Mouse (Mus musculus) right cerebral cortex, adult 18-20 months (tissue): Measurements from ENCODE around the gene Lrfn2.

ENCODE experiments used
- DNase-seq: peaks from one replicate; pipeline ENCODE4 v3.0.0; 2022; ENCODE audit warnings: mixed read lengths

The Lrfn2 gene

GRCm38 (mm10) chr17:48968304-48968703 lies 36.1 kb downstream of the Lrfn2 start:
- peak; percentile 36 for DNase-seq

DNA sequence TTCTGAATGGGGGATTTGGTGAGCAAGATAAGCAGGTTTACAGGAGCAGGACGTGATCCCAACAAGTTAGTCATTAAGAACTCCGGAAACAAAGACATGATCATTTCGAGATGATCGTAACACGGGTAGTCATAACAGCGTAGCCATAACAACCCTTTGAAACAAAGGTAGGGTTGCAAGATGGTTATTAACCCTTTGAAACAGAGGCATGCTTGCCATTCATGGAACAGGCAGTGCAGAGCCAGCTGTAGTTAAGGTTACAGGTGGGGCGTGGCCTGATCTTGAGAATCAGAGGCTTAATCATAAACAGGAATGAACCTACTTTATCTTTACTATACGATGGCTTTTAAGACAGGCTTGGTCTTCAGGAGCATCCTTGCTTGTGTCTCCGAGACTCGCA lies 39.1 kb downstream of the Lrfn2 start:
- DNase-seq: no peak

GRCm38 (mm10) chr17:48972866-48973265 lies 40.7 kb downstream of the Lrfn2 start:
- no peak for DNase-seq

- no peak for DNase-seq
Observed at GRCm38 (mm10) chr17:48973394-48973793, 41.2 kb downstream of the Lrfn2 start.

- DNase-seq: no peak
Observed at GRCm38 (mm10) chr17:48975055-48975454, 42.9 kb downstream of the Lrfn2 start.

DNA sequence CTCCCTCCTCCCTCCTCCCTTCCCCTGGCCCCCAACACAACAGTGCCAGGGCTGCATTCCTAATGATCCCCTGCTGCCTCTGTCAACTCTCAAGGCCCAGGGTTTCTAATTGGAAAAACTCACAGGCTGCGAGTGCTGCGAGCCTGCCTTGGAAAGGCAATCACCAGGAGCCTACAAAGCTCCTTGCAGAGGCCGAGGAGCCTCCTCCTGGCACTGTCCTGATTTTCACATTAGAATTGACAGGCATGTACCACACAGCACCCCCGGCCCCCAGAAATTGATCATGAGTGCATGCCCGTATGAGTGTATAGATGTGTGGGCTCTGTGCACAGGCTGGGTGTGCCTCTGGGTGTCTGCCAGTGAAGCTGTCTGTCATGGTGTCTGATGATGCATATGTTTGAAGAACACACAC lies 44.4 kb downstream of the Lrfn2 start:
- peak; percentile 79 for DNase-seq

- DNase-seq: no peak
Observed at GRCm38 (mm10) chr17:48995256-48995993, 63.2 kb downstream of the Lrfn2 start.

DNA sequence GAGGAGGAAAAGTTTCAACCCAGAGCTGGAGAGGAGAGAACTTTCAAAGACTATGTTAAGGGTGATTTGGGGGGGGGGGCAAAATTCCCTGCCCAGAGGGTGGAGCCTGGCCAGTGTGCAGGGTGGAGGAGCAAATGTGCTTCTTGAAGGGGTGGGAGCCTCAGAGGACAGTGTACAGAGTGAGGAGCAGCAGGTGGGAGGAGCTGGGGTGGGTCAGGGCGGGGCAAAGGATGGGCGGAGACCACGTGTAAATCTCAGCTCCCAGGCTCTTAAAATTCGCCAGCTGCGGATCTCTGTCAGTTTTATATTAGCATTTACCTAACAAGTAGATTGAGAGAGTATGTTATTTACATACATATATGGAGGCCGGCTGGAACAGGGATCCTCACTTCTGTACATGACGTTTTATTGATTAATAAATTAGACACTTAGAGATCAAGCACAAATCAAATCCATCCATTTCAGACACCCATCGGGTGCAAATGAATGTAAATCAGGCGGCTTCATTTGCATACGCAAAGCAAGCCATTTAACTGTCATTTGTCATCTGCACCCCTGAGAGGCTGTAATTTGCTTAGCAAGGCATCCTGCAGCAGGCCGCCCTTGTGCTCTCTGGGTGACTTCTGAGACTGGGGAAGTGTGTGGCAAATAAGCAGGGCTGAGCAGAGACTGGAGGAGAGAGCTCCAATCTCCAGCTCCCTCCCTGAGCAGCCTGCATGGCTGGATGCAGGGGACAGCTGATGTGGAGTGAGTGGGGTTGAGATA lies 67.5 kb downstream of the Lrfn2 start:
- DNase-seq: no peak

DNA sequence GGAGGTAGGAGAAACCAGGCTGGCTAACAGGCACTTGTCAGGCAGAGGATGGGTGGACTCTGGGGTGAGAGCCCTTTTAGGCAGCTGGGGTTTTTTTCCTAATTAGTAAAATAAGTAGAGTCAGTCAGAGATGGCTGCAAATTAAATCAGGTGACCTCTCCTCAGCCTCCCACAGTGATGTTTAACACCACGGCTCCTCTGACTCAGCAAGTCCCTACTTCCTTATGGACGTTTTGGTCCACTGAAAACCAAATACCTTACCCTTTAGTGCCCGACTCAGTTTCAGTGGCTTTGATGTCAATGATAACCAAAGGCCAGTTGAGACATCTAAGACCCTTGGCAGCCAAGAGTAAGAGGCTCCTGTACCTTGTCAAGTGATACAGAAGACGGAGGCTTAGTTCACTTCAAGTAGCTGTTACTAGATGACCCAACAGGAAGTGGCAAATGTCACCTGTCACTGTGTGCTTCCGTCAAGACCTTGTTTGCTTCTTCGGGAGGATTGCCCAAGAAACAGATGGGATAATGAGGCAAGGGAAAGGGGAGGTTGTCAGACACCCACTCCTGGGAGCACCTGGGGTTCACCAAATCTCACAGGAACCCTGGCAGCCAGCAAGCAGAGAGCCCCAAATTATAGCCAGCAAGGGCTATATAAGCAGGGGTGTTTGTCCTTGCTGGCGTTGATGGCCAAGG lies 77.3 kb downstream of the Lrfn2 start:
- DNase-seq: no peak

DNA sequence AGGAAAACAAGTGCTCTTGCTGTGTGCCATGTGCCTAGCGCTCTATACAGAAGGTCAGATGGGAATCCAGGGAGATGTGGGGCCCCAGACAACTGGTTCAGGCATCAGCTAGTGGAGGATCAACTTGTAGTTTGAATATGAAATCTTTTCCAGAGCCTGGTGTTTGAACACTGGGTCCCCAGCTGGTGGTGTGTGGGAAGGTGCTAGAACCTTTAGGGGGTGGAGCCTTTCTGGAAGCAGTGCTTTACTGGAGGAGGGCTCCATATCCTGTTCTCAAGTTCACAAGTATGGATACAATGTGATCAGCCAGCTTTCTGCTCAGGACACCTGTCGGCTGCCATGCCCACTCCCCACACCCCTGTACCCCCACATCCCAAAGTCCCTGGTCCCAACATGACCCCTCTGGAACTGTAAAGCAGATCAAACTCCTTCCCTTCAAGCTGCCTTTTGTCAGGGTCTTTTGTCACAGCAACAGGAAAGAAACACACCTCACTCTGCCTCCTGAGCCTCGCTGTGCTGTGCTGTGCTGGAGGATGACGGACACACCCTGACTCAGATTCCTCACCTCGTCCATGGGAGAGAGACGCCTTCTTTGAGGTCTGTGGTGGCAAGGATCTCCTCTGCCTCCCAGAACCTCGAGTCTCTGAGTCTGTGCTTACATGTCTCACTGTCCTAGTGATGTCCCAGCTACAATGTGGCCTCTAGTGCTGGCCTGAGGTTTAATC lies 81.9 kb downstream of the Lrfn2 start:
- DNase-seq: peak; percentile 85

GRCm38 (mm10) chr17:49015368-49015767 lies 83.2 kb downstream of the Lrfn2 start:
- DNase-seq: peak; percentile 49

DNA sequence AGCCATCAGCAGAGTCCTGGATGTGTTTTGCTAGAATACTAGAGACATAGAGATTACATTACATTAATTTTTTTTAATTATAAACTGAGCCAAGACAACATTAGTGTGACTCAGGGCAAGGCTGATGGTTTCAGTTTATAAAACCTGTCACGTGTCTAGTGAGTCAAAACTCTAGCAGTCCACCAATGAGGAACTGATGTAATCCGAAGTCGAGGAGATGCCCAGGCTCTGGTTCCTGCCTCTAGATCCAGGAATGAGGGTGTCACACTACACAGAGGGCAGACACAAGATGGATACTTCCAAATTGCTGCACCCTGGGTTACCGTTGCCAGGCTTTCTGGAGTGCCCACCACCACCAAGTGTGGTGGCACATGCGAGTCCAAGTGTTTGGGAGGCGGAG lies 84.0 kb downstream of the Lrfn2 start:
- no peak for DNase-seq

DNA sequence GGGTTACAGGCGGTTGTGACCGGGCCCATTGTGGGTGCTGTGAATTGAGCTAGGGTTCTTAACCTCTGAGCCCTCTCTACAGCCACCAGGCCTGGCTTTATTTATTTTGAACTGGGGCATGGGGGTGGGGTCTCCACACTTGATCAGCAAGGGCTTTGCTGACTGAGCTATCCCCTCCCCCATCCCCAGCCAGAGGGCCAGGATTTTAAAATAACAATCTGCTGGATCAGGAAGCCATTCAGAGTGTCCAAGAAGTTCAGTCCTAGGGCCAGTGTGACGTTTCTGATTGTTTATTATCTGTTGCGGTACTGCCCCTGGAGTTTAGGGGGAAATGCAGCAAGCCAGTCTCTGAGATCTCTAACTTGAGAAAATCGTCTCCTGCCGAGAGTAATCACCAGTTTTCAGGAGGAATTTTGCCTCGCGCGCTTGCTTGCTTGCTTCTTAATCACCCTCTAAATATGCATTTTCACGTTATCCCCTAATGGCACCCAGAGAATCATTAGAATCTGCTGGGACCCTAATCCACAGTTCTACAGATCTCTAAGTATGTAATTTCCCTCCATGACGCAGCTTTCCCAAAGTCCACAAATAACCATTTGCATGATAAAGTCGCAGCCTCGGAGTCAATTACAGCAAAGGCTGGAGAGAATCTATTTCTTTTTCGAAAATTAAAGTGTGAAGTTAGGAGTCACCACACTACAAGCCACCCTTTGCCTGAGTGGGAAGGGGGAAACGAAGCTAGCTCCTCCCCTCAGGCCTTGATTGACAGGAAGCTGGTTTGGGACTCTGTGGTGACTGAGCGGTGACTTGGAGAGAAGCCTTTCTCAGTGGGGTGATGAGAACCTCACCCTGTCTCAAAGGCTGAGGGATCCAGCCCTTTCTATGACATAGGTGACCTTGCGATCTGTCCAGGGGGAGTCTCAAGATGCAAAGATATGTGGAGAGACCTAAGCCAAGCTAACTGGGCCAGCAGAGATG lies 85.5 kb downstream of the Lrfn2 start:
- DNase-seq: no peak

DNA sequence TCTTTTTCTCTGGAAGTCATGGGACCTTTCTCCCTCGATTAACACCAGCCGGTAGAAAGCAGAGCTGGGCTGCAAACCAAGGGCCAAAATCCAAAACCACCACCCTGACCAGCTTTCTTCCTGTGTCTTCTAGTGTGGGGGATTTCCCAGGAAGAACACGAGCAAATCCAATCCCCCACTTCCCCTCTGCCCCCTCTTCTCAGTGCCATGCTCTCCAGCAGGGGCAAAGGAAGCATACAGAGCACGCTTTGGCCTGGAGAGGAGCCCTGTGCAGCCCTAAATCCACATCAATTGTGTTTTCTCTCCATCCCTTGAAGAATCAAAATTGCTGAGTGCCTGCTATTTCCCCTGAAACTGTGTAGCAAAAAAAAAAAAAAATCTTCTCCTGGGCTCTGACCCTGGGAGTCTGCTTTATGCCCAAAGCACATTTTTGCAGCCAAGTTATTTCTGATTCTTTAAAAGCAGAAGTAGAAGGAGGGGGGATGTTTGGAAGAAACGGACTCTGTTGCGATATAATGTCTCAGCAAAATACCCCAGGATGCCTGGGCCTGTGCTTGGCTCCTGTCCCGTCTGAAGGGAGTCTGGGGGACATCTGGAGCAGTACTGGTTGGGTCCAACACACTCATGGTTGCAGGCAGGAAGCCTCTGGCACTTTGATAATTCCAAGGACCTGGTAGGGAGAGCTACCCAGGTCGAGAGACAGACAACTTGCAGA lies 86.8 kb downstream of the Lrfn2 start:
- no peak for DNase-seq

DNA sequence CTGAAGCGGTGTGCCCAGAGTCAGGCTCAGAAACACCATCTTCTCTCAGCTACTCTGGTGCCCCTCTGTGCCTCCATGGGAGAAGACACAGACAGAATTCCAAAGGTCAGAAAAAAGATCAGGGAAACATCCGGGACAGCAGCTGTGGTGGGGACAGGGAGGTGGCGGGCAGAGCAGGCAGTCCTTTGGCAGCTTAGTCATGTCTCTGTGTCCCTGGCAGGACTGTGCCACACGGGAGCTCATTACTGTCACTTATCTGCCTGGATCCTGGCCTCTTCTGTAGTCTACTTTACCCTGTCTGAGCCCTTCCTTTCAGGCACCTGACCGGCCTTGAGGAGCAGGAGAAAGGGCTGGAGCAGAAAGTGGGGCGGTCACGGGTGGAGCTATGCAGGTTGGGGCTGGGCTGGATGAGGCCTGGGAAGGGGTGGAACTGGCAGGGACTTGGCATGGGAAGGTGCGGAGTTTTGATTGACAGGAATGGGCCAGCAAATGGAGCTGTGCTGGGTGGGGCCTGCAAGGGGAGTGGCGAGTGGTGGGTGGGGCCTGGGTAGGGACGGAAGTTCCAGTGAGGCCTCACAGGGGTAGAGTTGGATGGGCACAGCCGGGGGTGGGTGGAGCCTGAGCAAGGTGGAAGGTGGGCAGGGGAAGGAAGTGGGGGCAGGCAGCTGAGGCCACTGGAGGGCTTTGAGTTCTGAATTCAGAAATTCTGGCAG lies 97.5 kb downstream of the Lrfn2 start:
- DNase-seq: peak; percentile 68

DNA sequence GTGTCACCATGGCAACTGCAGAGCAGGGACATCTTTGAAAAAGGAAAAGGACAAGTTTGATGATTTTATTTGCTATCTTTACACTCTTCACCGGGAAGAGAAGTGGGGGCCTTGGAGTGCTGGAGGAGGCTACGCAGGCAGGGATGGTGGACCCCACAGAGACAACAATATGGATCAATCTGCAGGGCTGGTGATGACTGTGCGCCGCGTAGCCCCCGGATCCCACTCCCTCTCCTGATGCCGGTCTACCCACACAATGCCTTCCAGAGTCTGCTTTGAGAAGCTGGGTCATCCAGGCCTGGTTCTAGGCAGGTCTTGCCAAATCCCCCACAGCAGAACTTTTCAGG lies 98.1 kb downstream of the Lrfn2 start:
- peak; percentile 51 for DNase-seq

GRCm38 (mm10) chr17:49030841-49031240 lies 98.7 kb downstream of the Lrfn2 start:
- DNase-seq: no peak

DNA sequence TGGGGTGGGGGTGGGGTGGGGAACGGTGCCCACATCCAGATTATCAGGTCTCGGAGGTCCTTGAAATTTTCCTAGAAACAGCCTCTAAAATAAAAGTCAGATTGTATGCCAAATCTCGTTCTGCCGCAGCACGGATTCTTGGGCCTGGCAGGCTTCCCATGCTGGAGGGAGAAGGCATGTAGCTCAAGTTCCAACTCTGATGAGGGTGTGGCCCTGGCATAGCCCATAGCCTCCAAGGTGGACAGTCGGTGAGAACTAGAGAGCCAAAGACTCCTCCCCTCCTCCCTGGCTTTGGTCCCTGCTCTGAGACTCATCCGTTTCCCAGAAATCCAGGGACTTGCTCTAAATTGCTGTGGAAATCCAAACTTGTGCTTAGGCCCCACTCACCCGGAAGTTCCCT lies 99.6 kb downstream of the Lrfn2 start:
- DNase-seq: peak; percentile 26

- no peak for DNase-seq
Observed at GRCm38 (mm10) chr17:49033276-49033675, 101.1 kb downstream of the Lrfn2 start.

DNA sequence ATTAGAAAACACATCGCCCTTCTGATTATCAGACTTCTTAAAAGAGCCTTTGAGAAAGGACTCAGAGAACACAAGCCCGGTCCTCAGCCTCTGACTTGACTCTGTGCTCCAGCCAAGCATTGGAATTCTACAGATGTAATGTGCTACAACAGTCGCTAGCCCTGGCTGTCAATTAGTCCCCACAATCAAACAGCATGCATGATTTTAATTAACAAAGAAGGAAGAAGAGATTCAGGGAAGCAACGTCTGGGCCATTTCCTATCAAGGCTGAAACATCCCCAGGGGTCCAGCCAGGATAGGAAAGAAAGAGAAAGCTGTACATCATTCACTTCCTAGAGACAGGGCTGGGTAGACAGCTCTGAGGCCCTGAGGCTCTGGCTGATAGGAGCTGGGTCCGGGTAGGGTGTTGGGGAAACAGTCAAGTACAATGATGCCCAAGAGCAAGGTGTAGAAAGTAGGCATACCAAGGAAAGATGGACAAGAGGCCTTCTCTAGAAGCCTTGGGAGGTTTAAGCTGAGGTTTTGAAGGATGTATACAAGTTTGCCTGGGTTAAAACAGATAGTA lies 101.6 kb downstream of the Lrfn2 start:
- no peak for DNase-seq
